Mouse (Mus musculus) left cerebral cortex, adult 6 months (tissue): ENCODE results near the gene Sphk2. TPM values are rescaled to one million over a fixed set of nuclear protein-coding genes. Genes with fewer than 3 reads are reported as not detected.

ENCODE experiments used
- long read RNA-seq, 2 experiments: library from polyadenylated mRNA; unstranded; transcript quantifications; one replicate each; pipeline ENCODE4 v2.0.0; 2019 to 2020
- polyA plus RNA-seq: library from polyadenylated mRNA; unstranded; fragments of <200 nt; fragmentation: Nextera tagmentation; gene quantifications from 2 replicates; pipeline ENCODE4 v1.2.3, GENCODE M21; 2021

Sphk2 gene
- 4.9 and 10.6 TPM in 2 replicates for polyA plus RNA-seq
- long read RNA-seq, experiment 1, transcript Sphk2-201 (6 exons, 2,968 nt), result minor isoform, 12 of 51 reads
- long read RNA-seq, experiment 1, transcript Sphk2-202 (7 exons, 3,548 nt), result major isoform, 23 of 51 reads
- long read RNA-seq, experiment 1, partial matches to known transcripts, result 10 of 51 reads
- long read RNA-seq, experiment 1, other reads (novel, unspliced or antisense), result 5 of 51 reads
- long read RNA-seq, experiment 2, partial matches to known transcripts, result 0 of 9 reads
- long read RNA-seq, experiment 2, other reads (novel, unspliced or antisense), result 6 of 9 reads

DNA sequence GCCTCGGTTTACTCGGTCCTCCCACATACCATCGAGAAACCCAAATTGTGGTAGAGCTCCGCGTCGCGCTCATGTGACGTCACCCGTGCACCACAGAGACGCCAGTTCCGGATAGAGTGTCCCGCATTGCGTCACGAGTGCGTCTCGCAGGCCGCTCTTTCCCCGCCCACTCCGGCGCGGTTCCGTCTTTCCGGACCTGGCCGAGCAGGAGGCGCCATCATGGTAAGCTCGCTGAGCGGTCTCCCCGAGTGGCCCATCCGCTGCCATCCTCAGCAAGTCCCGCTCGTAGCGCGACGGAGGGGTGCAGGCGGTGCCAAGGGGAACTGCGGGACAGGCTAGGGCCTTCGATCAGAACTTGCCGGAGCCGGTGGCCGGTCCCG is at the start of gene Sphk2:
Gene Sphk2 (minus strand): TSS at position 85 of the 380 bp plus-strand sequence.

GRCm38 (mm10) chr7:45725713-45726112 is 7.9 kb upstream of the Sphk2 start, which contains the start of gene Spaca4:
Gene Spaca4 (minus strand): TSS chr7:45725813.

DNA sequence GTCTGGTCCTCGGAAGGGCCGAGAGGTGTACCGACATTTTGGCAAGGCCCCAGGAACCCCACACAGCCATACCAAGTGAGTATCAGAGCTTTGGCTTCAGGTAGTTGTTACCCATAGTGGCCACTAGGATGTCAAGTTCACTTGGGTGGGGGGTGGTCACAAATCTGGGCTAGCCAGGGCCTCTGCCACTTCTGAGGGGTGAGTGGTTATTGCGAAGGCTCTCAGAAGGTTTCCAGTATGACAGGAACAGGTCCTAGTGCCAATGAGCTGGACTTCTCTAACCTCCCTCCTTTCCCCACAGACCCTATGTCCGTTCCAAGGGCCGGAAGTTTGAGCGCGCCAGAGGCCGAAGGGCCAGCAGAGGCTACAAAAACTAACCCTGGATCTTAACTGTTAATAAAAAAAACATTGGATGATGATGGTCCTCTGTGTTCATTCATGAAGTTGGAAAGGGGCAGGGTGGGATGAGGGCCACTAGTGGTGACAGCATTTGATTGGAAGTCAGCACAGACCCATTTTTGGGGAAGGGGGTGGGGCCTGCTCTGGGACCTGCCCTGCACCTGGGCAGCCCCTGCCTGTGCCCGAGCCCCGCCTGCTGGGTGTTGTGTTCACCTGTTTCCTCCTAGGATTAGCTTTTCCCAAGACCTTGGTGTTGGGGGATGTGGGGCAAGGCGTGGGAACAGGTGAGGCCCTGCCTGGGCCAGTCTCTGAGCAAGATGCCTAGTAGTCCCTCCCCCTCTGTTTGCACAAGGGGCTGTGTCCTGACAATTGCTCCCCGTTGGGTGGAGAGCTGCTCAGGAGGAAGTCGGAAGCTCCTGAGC is 2.8 kb upstream of the Sphk2 start, which contains the start of gene Fam83e:
Gene Fam83e (plus strand): TSS at position 800 of the 821 bp plus-strand sequence.

DNA sequence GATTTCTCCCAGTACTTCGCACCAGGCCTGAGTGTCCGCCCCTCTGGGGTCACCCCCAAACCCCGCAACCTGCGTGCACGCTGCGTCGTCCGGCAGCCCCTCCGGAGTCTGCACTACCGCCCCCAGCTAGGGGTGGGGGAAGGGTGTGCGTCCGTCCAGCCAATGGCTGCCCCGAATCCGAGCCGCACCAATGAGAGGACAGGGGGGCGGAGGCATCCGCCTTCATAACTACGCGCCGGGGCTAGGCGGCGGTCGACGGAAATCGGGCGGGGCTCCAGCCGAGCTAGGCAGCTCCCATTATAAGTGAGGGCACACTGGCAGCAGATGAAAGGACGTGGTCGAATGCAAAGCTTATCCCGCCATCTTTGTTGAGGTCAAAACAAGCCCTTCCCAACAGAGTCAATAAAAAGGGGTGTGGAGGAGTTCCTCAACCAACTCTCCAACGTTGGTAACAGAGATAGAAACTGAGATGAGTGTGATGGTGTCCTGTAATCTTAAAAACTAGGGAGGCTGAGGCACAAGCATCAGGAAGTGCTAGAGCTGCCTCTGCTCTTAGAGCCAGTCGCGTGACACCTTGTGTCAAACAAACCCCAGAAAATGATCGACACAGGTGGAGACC is 2.6 kb downstream of the Sphk2 start, which contains the start of gene Rpl18:
Gene Rpl18 (plus strand): TSS at position 368 of the 619 bp plus-strand sequence.

DNA sequence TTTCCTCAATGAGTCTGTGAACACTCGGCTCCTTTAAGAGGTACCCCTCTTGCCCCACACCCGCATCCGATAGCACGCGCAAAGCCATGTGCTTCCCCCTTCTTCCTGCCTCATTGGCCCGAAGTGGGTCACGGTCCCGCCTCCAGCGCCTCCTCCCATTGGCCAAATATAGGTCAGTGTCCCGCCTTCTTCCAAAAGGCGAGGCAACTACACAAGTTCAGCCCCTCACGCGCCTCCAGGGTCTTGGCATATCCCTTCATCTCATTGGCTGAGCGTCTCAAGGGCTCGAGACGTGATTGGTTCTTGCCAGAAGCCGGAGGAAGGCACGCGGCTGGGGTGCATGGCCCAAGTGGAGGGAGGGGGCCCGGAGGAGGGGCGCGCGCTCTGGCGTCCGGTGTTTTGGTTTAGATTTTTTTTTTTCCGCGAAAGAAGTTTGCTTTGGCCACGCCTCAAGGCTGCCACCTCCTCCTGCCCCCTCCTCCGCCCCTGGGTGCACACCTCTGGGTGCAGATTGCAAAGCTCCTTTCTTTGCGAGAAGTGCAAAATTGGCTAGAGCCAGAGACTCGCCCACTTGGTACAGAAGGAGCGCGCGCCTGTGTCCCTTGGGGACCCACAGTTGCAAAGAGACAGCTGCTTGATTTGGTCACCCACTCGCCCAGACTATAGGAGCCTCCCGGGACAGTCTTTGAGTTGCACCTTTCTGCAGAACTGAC is 12.9 kb downstream of the Sphk2 start, which contains the start of gene Dbp:
Gene Dbp (plus strand): TSS at position 359 of the 713 bp plus-strand sequence.

DNA sequence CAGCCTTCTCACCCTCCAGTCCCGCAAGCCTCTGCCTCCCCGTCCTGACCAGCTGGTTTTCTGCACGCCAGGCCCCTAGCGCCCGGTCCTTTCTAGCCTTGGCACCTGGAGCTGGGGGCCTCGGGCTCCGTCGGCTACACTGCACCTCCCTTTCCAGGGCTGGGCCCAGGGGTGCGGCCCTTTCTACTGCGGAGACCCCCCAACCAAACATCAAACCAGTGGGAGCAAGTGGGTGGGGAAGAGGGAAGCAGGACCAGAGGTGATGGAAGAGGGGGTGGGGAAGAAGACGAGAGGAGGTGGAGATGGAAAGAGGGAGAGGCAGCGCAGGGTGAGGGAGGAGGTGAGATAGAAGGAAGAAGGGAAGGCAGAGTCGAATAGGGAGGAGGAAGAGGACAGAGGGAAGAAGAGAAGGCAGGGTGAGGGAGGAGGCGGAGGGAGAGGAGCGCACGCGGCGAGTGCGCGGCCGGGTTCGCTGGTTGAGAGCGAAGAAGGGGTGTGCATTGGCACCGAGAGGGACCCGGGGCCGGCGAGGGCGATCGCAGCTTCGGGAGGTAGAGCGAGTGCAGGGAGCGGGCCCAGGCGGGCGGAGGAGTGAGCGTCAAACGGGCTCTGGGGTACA is 18.2 kb downstream of the Sphk2 start, which contains the start of gene Car11:
Gene Car11 (plus strand): TSS at position 321 of the 619 bp plus-strand sequence.

GRCm38 (mm10) chr7:45693921-45694591 is 23.7 kb downstream of the Sphk2 start, which contains the start of gene Sec1:
Gene Sec1 (minus strand): TSS chr7:45694402.

GRCm38 (mm10) chr7:45683396-45684050 is 34.3 kb downstream of the Sphk2 start, which contains the start of gene Ntn5:
Gene Ntn5 (plus strand): TSS chr7:45684022.

GRCm38 (mm10) chr7:45666161-45666560 is 51.6 kb downstream of the Sphk2 start, which contains the start of gene Fut2:
Gene Fut2 (minus strand): TSS chr7:45666394.

Other genes with a start within 250 kb of the Sphk2 start
- 0.08 and 0.17 TPM in 2 replicates for gene Tulp2, start 236.1 kb downstream of the Sphk2 start, polyA plus RNA-seq
- gene Gm45808, start 231.2 kb downstream of the Sphk2 start, polyA plus RNA-seq, result not detected in 2 replicates
- gene Dhdh, start 229.2 kb downstream of the Sphk2 start, polyA plus RNA-seq, result 3.8 TPM in 2 replicates
- gene Nucb1, start 207.6 kb downstream of the Sphk2 start, polyA plus RNA-seq, result 48.4 and 64.7 TPM in 2 replicates
- gene Ppp1r15a, start 191.7 kb downstream of the Sphk2 start, polyA plus RNA-seq, result 18.3 and 18.8 TPM in 2 replicates
- 3.8 and 7.2 TPM in 2 replicates for gene Plekha4, start 191.7 kb downstream of the Sphk2 start, polyA plus RNA-seq
- gene Hsd17b14, start 163.1 kb downstream of the Sphk2 start, polyA plus RNA-seq, result 0.36 and 0.38 TPM in 2 replicates
- gene Bcat2, start 147.8 kb downstream of the Sphk2 start, polyA plus RNA-seq, result 6.9 and 8.4 TPM in 2 replicates
- 0.22 and 0.24 TPM in 2 replicates for gene Fgf21, start 102.5 kb downstream of the Sphk2 start, polyA plus RNA-seq
- 0.06 and 0.07 TPM in 2 replicates for gene Fut1, start 100.7 kb downstream of the Sphk2 start, polyA plus RNA-seq
- not detected in 2 replicates for gene Izumo1, start 96.2 kb downstream of the Sphk2 start, polyA plus RNA-seq
- gene Rasip1, start 90.5 kb downstream of the Sphk2 start, polyA plus RNA-seq, result 1.8 and 2.5 TPM in 2 replicates
- 0.89 and 2.4 TPM in 2 replicates for gene Mamstr, start 78.0 kb downstream of the Sphk2 start, polyA plus RNA-seq
- 0.06 and 0.09 TPM in 2 replicates for gene Fut2, start 51.6 kb downstream of the Sphk2 start, polyA plus RNA-seq
- gene Ntn5, start 34.0 kb downstream of the Sphk2 start, polyA plus RNA-seq, result 6.5 and 9.8 TPM in 2 replicates
- 0.26 and 0.38 TPM in 2 replicates for gene Sec1, start 23.6 kb downstream of the Sphk2 start, polyA plus RNA-seq
- 74.9 and 93.1 TPM in 2 replicates for gene Car11, start 18.2 kb downstream of the Sphk2 start, polyA plus RNA-seq
- gene Dbp, start 12.9 kb downstream of the Sphk2 start, polyA plus RNA-seq, result 30.2 and 130 TPM in 2 replicates
- 335 and 337 TPM in 2 replicates for gene Rpl18, start 2.5 kb downstream of the Sphk2 start, polyA plus RNA-seq
- gene Fam83e, start 3.2 kb upstream of the Sphk2 start, polyA plus RNA-seq, result 0.08 and 0.22 TPM in 2 replicates
- gene Spaca4, start 7.8 kb upstream of the Sphk2 start, polyA plus RNA-seq, result not detected in 2 replicates
- 3.9 and 10.6 TPM in 2 replicates for gene Lmtk3, start 65.7 kb upstream of the Sphk2 start, polyA plus RNA-seq
- 22.5 and 23.3 TPM in 2 replicates for gene Sult2b1, start 66.7 kb upstream of the Sphk2 start, polyA plus RNA-seq
- 173 and 183 TPM in 2 replicates for gene Cyth2, start 96.6 kb upstream of the Sphk2 start, polyA plus RNA-seq
- gene Kcnj14, start 106.8 kb upstream of the Sphk2 start, polyA plus RNA-seq, result 2.0 and 2.3 TPM in 2 replicates
- gene Grwd1, start 112.9 kb upstream of the Sphk2 start, polyA plus RNA-seq, result 16.1 and 22.0 TPM in 2 replicates
- gene Kdelr1, start 154.8 kb upstream of the Sphk2 start, polyA plus RNA-seq, result 49.0 and 49.6 TPM in 2 replicates
- 0.39 and 1.6 TPM in 2 replicates for gene Grin2d, start 160.4 kb upstream of the Sphk2 start, polyA plus RNA-seq
- gene Syngr4, start 178.7 kb upstream of the Sphk2 start, polyA plus RNA-seq, result not detected in 2 replicates
- gene Tmem143, start 178.9 kb upstream of the Sphk2 start, polyA plus RNA-seq, result 2.7 and 4.5 TPM in 2 replicates
- gene Emp3, start 203.4 kb upstream of the Sphk2 start, polyA plus RNA-seq, result 10.7 and 12.3 TPM in 2 replicates
- 0.74 and 1.0 TPM in 2 replicates for gene Ccdc114, start 206.1 kb upstream of the Sphk2 start, polyA plus RNA-seq